Comparison of ENCODE assay signal across 19 mouse cellular contexts in genomic region chr7:18100785-18101184, GRCm38 (mm10). TPM values are rescaled to one million over a fixed set of nuclear protein-coding genes. Genes with fewer than 3 reads are reported as not detected.
"Had no signal": no experiment of that assay in that cellular context is flagged by ENCODE, and none has a peak within 500 bp of the region (broad histone marks: within the 10 kb centered on the region; RNA-seq: fewer than 3 reads in every experiment).

No protein-coding gene starts in this region.

- ATAC-seq: liver, postnatal 0 days; midbrain, embryonic 16.5 days had no signal

- H3K27ac ChIP-seq: kidney, embryonic 15.5 days; limb, embryonic 12.5 days; liver, embryonic 13.5 days; lung, embryonic 15.5 days; midbrain, embryonic 12.5 days had no signal

- H3K4me1 ChIP-seq: kidney, embryonic 15.5 days; limb, embryonic 12.5 days; liver, embryonic 13.5 days; lung, embryonic 15.5 days; midbrain, embryonic 12.5 days had no signal

- DNase-seq: kidney, postnatal 14 days; layer of hippocampus, postnatal 36 days; liver; liver, embryonic 13.5 days; liver, postnatal 0 days; right cerebral cortex, postnatal 4 days; spleen, adult 18-20 months; thymus, adult 2 months; thymus, postnatal 36 days had no signal

- H3K36me3 ChIP-seq: kidney, embryonic 15.5 days; limb, embryonic 12.5 days; liver, embryonic 13.5 days; lung, embryonic 15.5 days; midbrain, embryonic 12.5 days had no signal

- H3K9ac ChIP-seq: kidney, embryonic 15.5 days; limb, embryonic 12.5 days; liver, embryonic 13.5 days; liver, postnatal 0 days; lung, embryonic 15.5 days; midbrain, embryonic 12.5 days had no signal

- H3K4me3 ChIP-seq: kidney, embryonic 15.5 days; limb, embryonic 12.5 days; liver, embryonic 13.5 days; lung, embryonic 15.5 days; midbrain, embryonic 12.5 days had no signal

- H3K9me3 ChIP-seq: liver, embryonic 13.5 days; lung, embryonic 15.5 days had no signal

- H3K4me2 ChIP-seq: kidney, embryonic 15.5 days; limb, embryonic 12.5 days; liver, embryonic 13.5 days; lung, embryonic 15.5 days; midbrain, embryonic 12.5 days had no signal

- H3K27me3 ChIP-seq: kidney, embryonic 15.5 days; limb, embryonic 12.5 days; liver, embryonic 13.5 days; lung, embryonic 15.5 days; midbrain, embryonic 12.5 days had no signal

RNA-seq across cellular contexts. Expression of gene Ceacam12, which starts 35.1 kb away (rescaled TPM):
- total RNA-seq: layer of hippocampus, postnatal 36 days; left cerebral cortex, postnatal 36 days; megakaryocyte-erythroid progenitor cell, adult 5-6 weeks had no signal
- polyA plus RNA-seq: kidney, embryonic 15.5 days; limb, embryonic 12.5 days; liver, embryonic 13.5 days; liver, postnatal 0 days; lung, embryonic 15.5 days; midbrain, embryonic 12.5 days; midbrain, embryonic 16.5 days; neural tube, embryonic 14.5 days; stomach, embryonic 14.5 days; testis, adult 2 months; thymus, adult 2 months had no signal
